Mouse (Mus musculus) ES-E14 (cell line): ENCODE measurements at regions not wholly inside any gene's neighbourhood (a gene's known extent, or its start where the extent isn't known, plus 50 kb on each side); places are given as distances from the start of the nearest gene placed in this dataset.

ENCODE experiments used
- CHD2 ChIP-seq: IDR thresholded peaks from 2 replicates; pipeline ENCODE4 v1.6.1; 2014; ENCODE audit warnings: mild to moderate bottlenecking, low read depth, low read length, inconsistent platforms
- HCFC1 ChIP-seq: IDR thresholded peaks from 2 replicates; pipeline ENCODE4 v1.6.1; 2012; ENCODE audit warnings: low read length, inconsistent platforms, borderline replicate concordance; ENCODE audit not compliant: insufficient read depth
- MAFK ChIP-seq: IDR thresholded peaks from 2 replicates; pipeline ENCODE4 v1.6.1; 2014; ENCODE audit warnings: mild to moderate bottlenecking, low read depth, low read length, inconsistent platforms; ENCODE audit not compliant: insufficient read depth
- ZC3H11A ChIP-seq: IDR thresholded peaks from 2 replicates; pipeline ENCODE4 v1.6.1; 2012; ENCODE audit warnings: low read depth, mild to moderate bottlenecking, inconsistent platforms, low read length, borderline replicate concordance
- ZNF384 ChIP-seq: IDR thresholded peaks from 2 replicates; pipeline ENCODE4 v1.6.1; 2012; ENCODE audit warnings: low read depth, low read length, inconsistent platforms

DNA sequence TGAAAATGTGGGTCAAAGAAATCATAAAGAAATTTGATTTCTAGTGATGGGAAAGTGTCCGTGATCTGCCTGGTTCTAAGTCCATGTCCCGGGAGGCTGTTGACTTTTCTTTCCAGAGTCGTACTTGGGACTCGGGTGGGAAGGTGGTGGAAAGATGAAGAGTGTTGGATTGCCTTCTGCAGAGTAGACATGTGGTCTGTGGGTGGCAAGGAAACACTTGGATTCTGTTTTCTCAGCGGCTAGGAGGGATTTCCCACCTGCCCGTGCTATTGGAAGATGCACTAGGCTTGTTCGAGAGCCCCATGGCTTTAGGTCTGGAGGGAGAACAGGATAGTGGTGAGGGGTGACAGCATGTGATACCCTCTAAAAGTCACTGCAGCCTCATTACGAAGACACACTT, 379.7 kb downstream of the Sox2 start:
- TF ChIP-seq HCFC1, result no peak
- no peak for TF ChIP-seq ZC3H11A
- no peak for TF ChIP-seq MAFK
- no peak for TF ChIP-seq CHD2
- TF ChIP-seq ZNF384, result no peak
